Mouse (Mus musculus) lung, postnatal 0 days (tissue): ENCODE results near the gene Fam169a.

Experiments
- CTCF ChIP-seq: IDR thresholded peaks from 2 replicates; pipeline ENCODE4 v1.5.1; 2016; ENCODE audit warnings: antibody characterized with exemption, mild to moderate bottlenecking
- EP300 ChIP-seq: IDR thresholded peaks from 2 replicates; pipeline ENCODE4 v1.6.1; 2016; ENCODE audit warnings: antibody characterized with exemption, mild to moderate bottlenecking, control low read depth

- no peak for TF ChIP-seq CTCF
- TF ChIP-seq EP300, result no peak
Measured at GRCm38 (mm10) chr13:97066649-97067550, at the start of gene Fam169a.
